28 mouse cellular contexts compared by ENCODE assay signal in the genomic region with DNA sequence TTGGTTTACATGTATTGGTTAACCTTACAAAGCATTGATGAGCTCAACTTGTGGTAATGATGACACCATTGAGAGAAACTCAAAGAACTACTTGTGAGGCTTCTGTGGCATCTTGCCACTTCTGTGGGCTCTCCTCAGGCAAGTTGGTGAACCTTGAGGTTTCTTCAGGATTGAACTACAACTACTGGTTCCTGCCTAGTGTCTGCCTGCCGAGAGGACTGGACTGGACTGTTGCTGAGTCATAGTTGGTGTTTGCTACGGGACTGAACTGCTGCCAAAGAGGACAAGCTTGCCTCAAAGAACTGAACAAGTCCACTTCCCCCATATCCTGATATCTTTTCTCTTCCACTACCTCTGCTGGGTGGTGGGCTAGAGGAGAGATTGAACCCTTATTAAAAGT. TPM values are rescaled to one million over a fixed set of nuclear protein-coding genes. Genes with fewer than 3 reads are reported as not detected.
A peak's percentile ranks its signal among the peaks of the same experiment; 100 is the strongest.
DNase-seq lines count a peak whose midpoint lies in the region; ATAC-seq and TF ChIP-seq lines count a peak whose summit lies in the region.
"Had no signal": no experiment of that assay in that cellular context is flagged by ENCODE, and none has a peak within 500 bp of the region (broad histone marks: within the 10 kb centered on the region; RNA-seq: fewer than 3 reads in every experiment).

No protein-coding gene starts in this region.

- no peak overlapping the region for H3K4me2 ChIP-seq in stomach, postnatal 0 days (replicated peaks; ENCODE audit: low read depth)
- H3K4me2 ChIP-seq: hindbrain, embryonic 13.5 days; midbrain, embryonic 11.5 days had no signal

- 38% methylated on average over 2 of the region's 2 CpGs for WGBS in stomach, postnatal 0 days

- H3K9me3 ChIP-seq in stomach, postnatal 0 days (ENCODE audit: control insufficient read depth, low read length) = no peaks in the 10 kb centered on the region
- H3K9me3 ChIP-seq: embryonic facial prominence, embryonic 10.5 days; forebrain, embryonic 10.5 days; hindbrain, embryonic 13.5 days; limb, embryonic 10.5 days had no signal

- no peak for TF ChIP-seq EP300 in stomach, postnatal 0 days (optimal IDR thresholded peaks at IDR 0.05)

- peak; percentile 80 for ATAC-seq in common myeloid progenitor, adult 5-6 weeks (replicated peaks; ENCODE audit: low read depth, poor library complexity, severe bottlenecking)
- ATAC-seq in stomach, postnatal 0 days (ENCODE audit: low FRiP score, low TSS enrichment) = peak; percentile 49; the same call in 1 of the 2 replicates
- ATAC-seq: CD4-positive, CD25-positive, alpha-beta regulatory T cell, adult 4 months; forebrain, embryonic 16.5 days; lung, postnatal 0 days had no signal

- no peak overlapping the region for H3K27ac ChIP-seq in stomach, postnatal 0 days (replicated peaks)
- H3K27ac ChIP-seq: embryonic facial prominence, embryonic 10.5 days; forebrain, embryonic 10.5 days; heart, adult 2 months; hindbrain, embryonic 13.5 days; limb, embryonic 10.5 days; macrophage had no signal

- H3K36me3 ChIP-seq in stomach, postnatal 0 days (ENCODE audit: control insufficient read depth, insufficient read depth, low read length) = no peaks in the 10 kb centered on the region
- H3K36me3 ChIP-seq: embryonic facial prominence, embryonic 10.5 days; forebrain, embryonic 10.5 days; hindbrain, embryonic 13.5 days; limb, embryonic 10.5 days had no signal

- H3K4me1 ChIP-seq in stomach, postnatal 0 days (replicated peaks; ENCODE audit: control insufficient read depth, insufficient read depth) = no peaks in the 10 kb centered on the region
- H3K4me1 ChIP-seq: embryonic facial prominence, embryonic 10.5 days; forebrain, embryonic 10.5 days; hindbrain, embryonic 13.5 days had no signal

- peak; percentile 11 to 20 for DNase-seq in kidney, postnatal 36 days
- no peak for DNase-seq in kidney, postnatal 14 days
- DNase-seq in CD8-positive naive resting alpha-beta T cell, adult 2 months (ENCODE audit: low read depth in 2 of 2, low spot score in 2 of 2) = peak; percentile 22 to 39
- peak; percentile 44 for DNase-seq in stomach, postnatal 0 days (ENCODE audit: low spot score)
- DNase-seq in layer of hippocampus, postnatal 10 days (ENCODE audit: low spot score in 2 of 2) = no peak
- DNase-seq in natural killer cell, adult 2 months (ENCODE audit: low spot score in 2 of 2) = no peak
- DNase-seq: adrenal gland, postnatal 14 days; cerebellum, adult 8-10 months; cerebellum, postnatal 36 days; gastrocnemius, postnatal 14 days; heart, adult 2 months; kidney, adult 18-20 months; liver; right cerebral cortex, postnatal 14 days; thymus, postnatal 25 days had no signal

- H3K9ac ChIP-seq in stomach, postnatal 0 days (ENCODE audit: low read length) = no peak overlapping the region
- H3K9ac ChIP-seq: hindbrain, embryonic 13.5 days had no signal

- H3K4me3 ChIP-seq in stomach, postnatal 0 days (ENCODE audit: low read depth, low read length) = no peak overlapping the region
- H3K4me3 ChIP-seq: embryonic facial prominence, embryonic 10.5 days; forebrain, embryonic 10.5 days; heart, adult 2 months; hindbrain, embryonic 13.5 days; limb, embryonic 10.5 days had no signal

- H3K27me3 ChIP-seq in stomach, postnatal 0 days (ENCODE audit: control insufficient read depth, insufficient read depth, low read length) = no peaks in the 10 kb centered on the region
- H3K27me3 ChIP-seq: hindbrain, embryonic 13.5 days had no signal

- TF ChIP-seq CTCF in stomach, postnatal 0 days (IDR thresholded peaks at IDR 0.05; ENCODE audit: low read depth) = no peak

RNA-seq across cellular contexts. Expression of a gene that starts 39.2 kb away (rescaled TPM):
- total RNA-seq in common myeloid progenitor, adult 5-6 weeks (2017) = not detected in 2 replicates
- polyA plus RNA-seq in stomach, postnatal 0 days (2015; fragmentation: Nextera tagmentation; extraction: Ambion mirVana) = 1.7 and 1.9 TPM in 2 replicates
- total RNA-seq in layer of hippocampus, postnatal 10 days (2021) = not detected
- total RNA-seq: layer of hippocampus, postnatal 14 days had no signal
- polyA plus RNA-seq: CD4-positive, CD25-positive, alpha-beta regulatory T cell, adult 4 months; embryonic facial prominence, embryonic 10.5 days; forebrain, embryonic 10.5 days; forebrain, embryonic 16.5 days; hindbrain, embryonic 13.5 days; limb, embryonic 10.5 days; macrophage; midbrain, embryonic 11.5 days; neural tube, embryonic 11.5 days; spleen, adult 2 months had no signal

Comparison
In these comparisons a context has a peak if more than half of its experiments do, and no peak if none do; other contexts are left out.
1. DNase-seq: peak in kidney, postnatal 36 days (2 of 2), CD8-positive naive resting alpha-beta T cell, adult 2 months (2 of 2) and stomach, postnatal 0 days (single experiment); none in kidney, postnatal 14 days (single experiment), layer of hippocampus, postnatal 10 days (0 of 2) and natural killer cell, adult 2 months (0 of 2).